Mouse (Mus musculus) yolk sac, embryonic 10.5 days (tissue): ENCODE data around the gene Sfxn3.
A peak's percentile ranks its signal among the peaks of the same experiment; 100 is the strongest.

Source experiments
- DNase-seq: peaks from one replicate; pipeline ENCODE4 v3.0.0-alpha.2; 2017; ENCODE audit warnings: low spot score

Sfxn3 gene

DNA sequence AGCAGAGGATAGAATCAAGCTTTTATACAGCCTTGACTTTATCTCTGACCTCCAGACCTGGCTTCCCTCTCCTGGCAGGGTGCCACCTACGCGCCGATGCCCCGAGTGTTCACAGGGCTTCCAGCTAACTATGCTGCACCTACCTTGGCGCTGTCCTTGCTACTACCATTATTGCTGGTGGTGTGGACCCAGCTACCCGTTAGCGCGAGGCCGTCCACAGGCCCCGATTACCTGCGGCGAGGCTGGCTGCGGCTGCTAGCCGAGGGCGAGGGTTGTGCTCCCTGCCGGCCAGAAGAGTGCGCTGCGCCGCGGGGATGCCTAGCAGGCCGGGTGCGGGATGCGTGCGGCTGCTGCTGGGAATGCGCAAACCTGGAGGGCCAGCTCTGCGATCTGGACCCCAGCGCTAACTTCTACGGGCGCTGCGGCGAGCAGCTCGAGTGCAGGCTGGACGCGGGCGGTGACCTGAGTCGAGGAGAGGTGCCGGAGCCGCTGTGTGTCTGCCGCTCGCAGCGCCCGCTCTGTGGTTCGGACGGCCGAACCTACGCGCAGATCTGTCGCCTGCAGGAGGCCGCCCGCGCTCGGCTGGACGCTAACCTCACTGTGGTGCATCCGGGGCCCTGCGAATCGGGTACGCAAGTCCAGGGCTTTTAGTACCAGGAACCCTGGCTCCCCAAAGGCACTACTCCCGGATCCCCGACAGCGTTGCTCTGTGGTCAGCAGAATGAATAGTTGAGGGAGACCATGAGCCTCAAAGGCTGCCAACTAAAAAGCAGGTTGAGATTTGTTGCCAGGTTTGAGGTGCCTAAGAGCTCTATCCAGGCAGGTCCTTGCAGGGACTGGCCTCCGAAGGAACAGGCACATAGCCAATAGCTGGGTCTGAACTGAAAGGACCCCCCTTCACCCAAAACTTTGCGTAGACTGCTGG lies 29.5 kb downstream of the Sfxn3 start:
- no peak for DNase-seq

- DNase-seq = no peak
These were observed 30.7 kb downstream of the Sfxn3 start for GRCm38 (mm10) chr19:45077742-45078645.

DNA sequence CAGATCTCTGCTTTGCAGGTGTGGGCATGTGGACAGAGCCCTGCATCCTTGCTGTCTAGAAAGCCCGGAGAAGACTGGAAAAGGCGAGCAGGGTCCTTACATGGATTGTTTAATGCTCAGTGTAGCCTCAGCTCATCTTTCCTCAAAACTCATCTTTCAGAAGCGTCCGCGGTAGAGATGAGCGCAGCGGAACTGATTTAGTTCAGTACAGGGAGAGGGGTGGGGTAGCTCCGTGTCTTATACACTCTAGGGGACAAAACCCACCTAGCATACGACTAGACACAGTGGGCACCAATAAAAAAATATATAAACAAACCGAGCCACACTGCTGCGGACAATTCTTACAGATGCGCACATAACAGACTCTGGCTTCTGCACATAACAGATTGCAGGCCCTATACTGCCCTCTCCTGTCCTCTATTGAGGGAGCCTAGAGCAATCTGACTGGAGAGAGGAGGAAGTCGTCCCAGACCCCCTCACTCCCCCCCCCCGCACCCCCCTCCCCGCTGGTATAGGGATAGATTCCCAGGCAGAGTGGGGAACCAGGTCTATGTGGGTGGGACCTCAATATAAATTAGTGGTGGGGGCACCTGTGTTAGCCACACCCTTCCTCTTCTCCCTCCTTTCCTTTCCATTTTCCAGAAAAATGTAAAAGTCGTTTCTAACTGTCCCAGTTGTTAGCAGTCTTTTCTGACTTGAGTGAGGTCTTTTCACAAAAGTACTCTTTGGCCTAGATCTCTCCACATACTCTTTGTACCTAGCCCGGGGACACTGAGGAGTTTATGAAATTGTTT lies 31.9 kb downstream of the Sfxn3 start:
- no peak for DNase-seq

- no peak for DNase-seq
These were observed 32.6 kb downstream of the Sfxn3 start for GRCm38 (mm10) chr19:45079769-45080515.

GRCm38 (mm10) chr19:45080711-45081110 lies 33.4 kb downstream of the Sfxn3 start:
- no peak for DNase-seq

GRCm38 (mm10) chr19:45081279-45081678 lies 34.0 kb downstream of the Sfxn3 start:
- DNase-seq = peak; percentile 49

GRCm38 (mm10) chr19:45081841-45082550 lies 34.7 kb downstream of the Sfxn3 start:
- DNase-seq = no peak

DNA sequence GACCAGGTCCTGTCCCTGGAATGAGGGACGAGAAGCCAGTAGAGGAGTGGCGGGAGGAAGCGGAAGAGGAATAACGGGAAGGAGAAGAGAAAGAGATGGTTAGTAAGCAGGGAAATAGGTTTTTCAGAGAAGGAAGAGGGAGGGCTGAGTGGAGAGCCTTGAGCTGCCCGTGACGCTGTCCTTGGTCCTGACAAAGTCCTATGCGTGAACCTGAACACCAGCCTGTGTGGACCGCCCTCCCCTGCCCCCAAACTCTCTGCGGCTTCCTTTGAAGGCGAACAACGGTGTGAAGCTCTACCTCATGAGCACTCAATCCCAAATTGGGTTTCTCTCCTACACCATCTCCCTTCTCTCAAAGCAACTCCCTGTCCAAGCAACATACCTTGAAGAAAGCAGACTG lies 50.6 kb downstream of the Sfxn3 start:
- DNase-seq = peak; percentile 68

- DNase-seq = no peak
These were observed 53.4 kb downstream of the Sfxn3 start for GRCm38 (mm10) chr19:45100486-45101270.

DNA sequence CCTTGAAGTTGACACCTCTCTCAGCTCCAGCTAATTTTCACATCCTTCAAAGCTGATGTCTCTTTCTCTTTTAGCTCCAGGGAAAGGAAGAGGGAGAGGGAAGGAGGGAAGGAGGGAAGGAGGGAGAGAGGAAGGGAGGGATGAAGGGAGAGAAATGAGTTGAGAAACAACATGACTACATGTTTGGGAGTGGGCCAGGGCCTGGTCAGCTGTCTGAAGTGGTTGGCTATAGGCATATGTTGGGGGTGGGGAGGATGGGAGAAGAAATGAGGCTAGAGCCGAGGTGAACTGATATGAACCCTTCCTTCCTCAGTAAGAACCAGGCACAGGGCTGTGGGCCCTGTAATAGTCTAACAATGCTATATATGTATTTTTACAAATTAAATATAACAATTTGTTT lies 58.3 kb downstream of the Sfxn3 start:
- DNase-seq = no peak
